Mouse (Mus musculus) neural tube, embryonic 14.5 days (tissue): Measurements from ENCODE around the gene Cyb5rl. TPM values are rescaled to one million over a fixed set of nuclear protein-coding genes. Genes with fewer than 3 reads are reported as not detected.

ENCODE experiments used
- ATAC-seq: fragments of 200-750 bp; cut with Nextera tagmentation; 2 replicates; pipeline ENCODE4 v1.8.0; 2017; ENCODE audit warnings: low read depth, mild to moderate bottlenecking, moderate TSS enrichment, moderate library complexity
- H3K27ac ChIP-seq: fragments of 300-500 bp; sonication (generic); 2 replicates; pipeline ENCODE4 v1.5.1; 2014; ENCODE audit warnings: low read depth, mild to moderate bottlenecking, control low read depth, low read length, moderate library complexity, mixed read lengths
- H3K27me3 ChIP-seq: fragments of 300-500 bp; sonication (generic); 2 replicates; pipeline ENCODE4 v1.6.1; 2014; ENCODE audit warnings: low read length; ENCODE audit not compliant: control insufficient read depth, insufficient read depth
- H3K36me3 ChIP-seq: fragments of 300-500 bp; sonication (generic); 2 replicates; pipeline ENCODE4 v1.6.1; 2014; ENCODE audit warnings: low read length, mixed read lengths; ENCODE audit not compliant: control insufficient read depth, insufficient read depth
- H3K4me1 ChIP-seq: fragments of 300-500 bp; sonication (generic); 2 replicates; pipeline ENCODE4 v1.6.1; 2014; ENCODE audit warnings: low read length; ENCODE audit not compliant: control insufficient read depth, insufficient read depth
- H3K4me2 ChIP-seq: fragments of 300-500 bp; sonication (generic); 2 replicates; pipeline ENCODE4 v1.6.1; 2014; ENCODE audit warnings: mild to moderate bottlenecking, low read depth, low read length, control low read depth
- H3K4me3 ChIP-seq: fragments of 300-500 bp; sonication (generic); 2 replicates; pipeline ENCODE4 v1.5.1; 2014; ENCODE audit warnings: low read depth, low read length, control low read depth, mixed read lengths
- H3K9ac ChIP-seq: fragments of 300-500 bp; sonication (generic); replicated peaks from 2 replicates; pipeline ENCODE4 v1.6.1; 2014; ENCODE audit warnings: low read depth, mild to moderate bottlenecking, control low read depth, low read length, mixed read lengths
- H3K9me3 ChIP-seq: fragments of 300-500 bp; sonication (generic); 2 replicates; pipeline ENCODE4 v1.6.1; 2016; ENCODE audit warnings: low read length; ENCODE audit not compliant: control insufficient read depth
- WGBS: fragments of 180-500 bp; shearing (Covaris S2); extraction: QIAGEN DNeasy Blood & Tissue Kit; methylation state at CpG from one replicate; pipeline ENCODE4 v1.1.7; 2014; 5-methylcytosine and 5-hydroxymethylcytosine counted together
- polyA plus RNA-seq: library from polyadenylated mRNA; unstranded; fragments of >200 nt; fragmentation: Nextera tagmentation; extraction: Ambion mirVana; gene quantifications from 2 replicates; pipeline ENCODE4 v1.2.1, GENCODE M21; 2014

The Cyb5rl gene
- polyA plus RNA-seq, 1 experiment from 2014 or later, result 4.8 TPM

- WGBS, result 54% methylated on average over 4 of the region's 4 CpGs
- H3K4me2 ChIP-seq, result no peak overlapping the region
- H3K27me3 ChIP-seq, result no peaks in the 10 kb centered on the region
- H3K4me3 ChIP-seq, result no peak overlapping the region
- no peak for ATAC-seq
- no peak overlapping the region for H3K27ac ChIP-seq
- 0 out of 2 replicates have a peak, but pooled peaks cover 4% of the 10 kb centered on the region for H3K36me3 ChIP-seq
- no peak overlapping the region for H3K9ac ChIP-seq
- no peaks in the 10 kb centered on the region for H3K9me3 ChIP-seq
- no peaks in the 10 kb centered on the region for H3K4me1 ChIP-seq
These were observed 14.9 kb upstream of the Cyb5rl start for GRCm38 (mm10) chr4:107051889-107052288.

GRCm38 (mm10) chr4:107052962-107053553 lies 13.7 kb upstream of the Cyb5rl start:
- Histone ChIP-seq H3K4me3 (no peak overlapping the region), H3K27me3 (no peaks in the 10 kb centered on the region), H3K27ac (no peak overlapping the region), H3K4me1 (no peaks in the 10 kb centered on the region), H3K9me3 (no peaks in the 10 kb centered on the region), H3K4me2 (no peak overlapping the region), H3K9ac (no peak overlapping the region), H3K36me3 (peaks cover 3% of the 10 kb centered on the region; the same call in 1 of the 2 replicates)
- WGBS, result 54% methylated on average over 5 of the region's 5 CpGs
- no peak for ATAC-seq

GRCm38 (mm10) chr4:107056088-107056487 lies 10.7 kb upstream of the Cyb5rl start:
- Histone ChIP-seq H3K4me1 (no peaks in the 10 kb centered on the region), H3K27ac (no peak overlapping the region), H3K4me2 (no peak overlapping the region), H3K9ac (no peak overlapping the region), H3K9me3 (no peaks in the 10 kb centered on the region), H3K27me3 (no peaks in the 10 kb centered on the region), H3K36me3 (peaks cover 16% of the 10 kb centered on the region; the same call in 1 of the 2 replicates), H3K4me3 (no peak overlapping the region)
- no peak for ATAC-seq
- 89% methylated on average over 3 of the region's 3 CpGs for WGBS

- Histone ChIP-seq H3K4me2 (no peak overlapping the region), H3K27ac (no peak overlapping the region), H3K9me3 (no peaks in the 10 kb centered on the region), H3K36me3 (peaks cover 27% of the 10 kb centered on the region; the same call in 1 of the 2 replicates), H3K9ac (no peak overlapping the region), H3K4me1 (no peaks in the 10 kb centered on the region), H3K27me3 (no peaks in the 10 kb centered on the region), H3K4me3 (no peak overlapping the region)
- 92% methylated on average over 5 of the region's 5 CpGs for WGBS
- no peak for ATAC-seq
These were observed 8.4 kb upstream of the Cyb5rl start for GRCm38 (mm10) chr4:107058346-107058745.

GRCm38 (mm10) chr4:107058781-107059180 lies 8.0 kb upstream of the Cyb5rl start:
- WGBS, result 92% methylated on average over 6 of the region's 6 CpGs
- no peaks in the 10 kb centered on the region for H3K4me1 ChIP-seq
- no peaks in the 10 kb centered on the region for H3K9me3 ChIP-seq
- H3K36me3 ChIP-seq, result peaks cover 27% of the 10 kb centered on the region; the same call in 1 of the 2 replicates
- H3K27ac ChIP-seq, result no peak overlapping the region
- H3K27me3 ChIP-seq, result no peaks in the 10 kb centered on the region
- no peak overlapping the region for H3K4me2 ChIP-seq
- ATAC-seq, result no peak
- no peak overlapping the region for H3K4me3 ChIP-seq
- no peak overlapping the region for H3K9ac ChIP-seq

GRCm38 (mm10) chr4:107061560-107061959 lies 5.2 kb upstream of the Cyb5rl start:
- no peak for ATAC-seq
- peaks cover 27% of the 10 kb centered on the region; the same call in 1 of the 2 replicates for H3K36me3 ChIP-seq
- no peak overlapping the region for H3K27ac ChIP-seq
- H3K4me2 ChIP-seq, result no peak overlapping the region
- WGBS, result 90% methylated on average over 4 of the region's 4 CpGs
- H3K9ac ChIP-seq, result no peak overlapping the region
- no peaks in the 10 kb centered on the region for H3K9me3 ChIP-seq
- H3K4me3 ChIP-seq, result no peak overlapping the region
- H3K4me1 ChIP-seq, result peaks cover 6% of the 10 kb centered on the region
- H3K27me3 ChIP-seq, result no peaks in the 10 kb centered on the region; the same call in 1 of the 2 replicates

GRCm38 (mm10) chr4:107063214-107063613 lies 3.6 kb upstream of the Cyb5rl start:
- Histone ChIP-seq H3K36me3 (peaks cover 22% of the 10 kb centered on the region; the same call in 1 of the 2 replicates), H3K9ac (no peak overlapping the region), H3K4me2 (no peak overlapping the region), H3K27ac (no peak overlapping the region), H3K9me3 (no peaks in the 10 kb centered on the region), H3K4me3 (no peak overlapping the region), H3K27me3 (no peaks in the 10 kb centered on the region; the same call in 1 of the 2 replicates), H3K4me1 (peaks cover 12% of the 10 kb centered on the region)
- WGBS, result 92% methylated on average over 3 of the region's 3 CpGs
- ATAC-seq, result no peak

GRCm38 (mm10) chr4:107064394-107065098 lies 2.2 kb upstream of the Cyb5rl start:
- Histone ChIP-seq H3K27me3 (no peaks in the 10 kb centered on the region; the same call in 1 of the 2 replicates), H3K4me1 (peaks cover 12% of the 10 kb centered on the region), H3K36me3 (peaks cover 15% of the 10 kb centered on the region; the same call in 1 of the 2 replicates), H3K9ac (no peak overlapping the region), H3K4me3 (no peak overlapping the region), H3K4me2 (no peak overlapping the region), H3K27ac (no peak overlapping the region), H3K9me3 (no peaks in the 10 kb centered on the region)
- no peak for ATAC-seq
- WGBS, result 92% methylated on average over 5 of the region's 5 CpGs
